Mouse (Mus musculus) embryonic fibroblast, embryonic 13.5 days (primary cell): ENCODE measurements at regions not wholly inside any gene's neighbourhood (a gene's known extent, or its start where the extent isn't known, plus 50 kb on each side); places are given as distances from the start of the nearest gene placed in this dataset.

ENCODE experiments used
- CTCF ChIP-seq: IDR thresholded peaks from 2 replicates; pipeline ENCODE4 v1.5.1; 2011; ENCODE audit warnings: mild to moderate bottlenecking, control low read depth, low read length, moderate library complexity, borderline replicate concordance; ENCODE audit not compliant: insufficient read depth
- POLR2A ChIP-seq: IDR thresholded peaks from 2 replicates; pipeline ENCODE4 v1.6.1; 2011; ENCODE audit warnings: low read depth, mild to moderate bottlenecking, control low read depth, low read length, moderate library complexity

DNA sequence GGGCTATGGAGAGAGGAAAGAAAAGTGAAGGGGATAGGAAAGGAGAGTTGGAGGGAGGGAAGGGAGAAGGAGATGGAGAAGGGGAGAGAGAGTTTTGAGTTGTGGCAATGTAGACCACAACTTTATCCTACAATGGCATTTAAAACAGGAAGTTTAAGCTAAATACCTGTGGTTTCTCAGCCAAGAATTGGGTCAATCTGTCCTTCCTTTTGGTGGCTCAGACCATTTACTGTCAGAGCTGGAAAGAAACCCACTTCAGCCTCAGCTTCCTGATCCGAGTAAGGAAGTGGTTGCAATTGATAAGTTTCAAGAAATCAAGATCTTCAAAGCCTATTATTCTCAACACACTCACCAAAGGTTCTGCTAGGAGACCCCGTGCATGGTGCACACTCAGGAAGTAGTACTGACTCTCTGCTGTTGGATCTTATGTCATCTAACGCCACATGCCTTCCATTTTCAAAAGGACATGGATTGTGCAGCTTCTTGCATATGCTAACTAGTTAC is 158.9 kb downstream of the Trib2 start:
- no peak for TF ChIP-seq POLR2A
- TF ChIP-seq CTCF: no peak
